Mouse (Mus musculus) kidney, embryonic 15.5 days (tissue): ENCODE data around the gene Zfp991. TPM values are rescaled to one million over a fixed set of nuclear protein-coding genes. Genes with fewer than 3 reads are reported as not detected.
A peak's percentile ranks its signal among the peaks of the same experiment; 100 is the strongest.
"Not testable (repeated sequence)": the region's sequence is repeated elsewhere in the genome, so short reads cannot be mapped to it uniquely, and the experiment has no call there.

Experiments
- ATAC-seq: fragments of 200-750 bp; cut with Nextera tagmentation; replicated peaks from 2 replicates; pipeline ENCODE4 v1.8.0; 2017; ENCODE audit warnings: moderate TSS enrichment; ENCODE audit not compliant: low FRiP score
- H3K27ac ChIP-seq: fragments of 300-500 bp; sonication (generic); 2 replicates; pipeline ENCODE4 v1.5.1; 2015; ENCODE audit warnings: mild to moderate bottlenecking, inconsistent platforms
- H3K27me3 ChIP-seq: fragments of 300-500 bp; sonication (generic); 2 replicates; pipeline ENCODE4 v1.6.1; 2015; ENCODE audit warnings: inconsistent platforms
- H3K36me3 ChIP-seq: fragments of 300-500 bp; sonication (generic); 2 replicates; pipeline ENCODE4 v1.6.1; 2015; ENCODE audit warnings: inconsistent platforms
- H3K4me1 ChIP-seq: fragments of 300-500 bp; sonication (generic); 2 replicates; pipeline ENCODE4 v1.6.1; 2015; ENCODE audit warnings: inconsistent platforms
- H3K4me2 ChIP-seq: fragments of 300-500 bp; sonication (generic); 2 replicates; pipeline ENCODE4 v1.6.1; 2015; ENCODE audit warnings: moderate library complexity, mild to moderate bottlenecking, inconsistent platforms
- H3K4me3 ChIP-seq: fragments of 300-500 bp; sonication (generic); replicated peaks from 2 replicates; pipeline ENCODE4 v1.5.1; 2015; ENCODE audit warnings: mild to moderate bottlenecking, inconsistent platforms
- H3K9ac ChIP-seq: fragments of 300-500 bp; sonication (generic); 2 replicates; pipeline ENCODE4 v1.6.1; 2015; ENCODE audit warnings: mild to moderate bottlenecking, inconsistent platforms
- H3K9me3 ChIP-seq: fragments of 300-500 bp; sonication (generic); replicated peaks from 2 replicates; pipeline ENCODE4 v1.6.1; 2016; ENCODE audit warnings: inconsistent platforms
- WGBS: fragments of 180-500 bp; shearing (Covaris S2); methylation state at CpG from one replicate; pipeline ENCODE4 v1.1.7; 2015; ENCODE audit warnings: mixed read lengths; 5-methylcytosine and 5-hydroxymethylcytosine counted together
- polyA plus RNA-seq: library from polyadenylated mRNA; unstranded; fragments of >200 nt; fragmentation: Nextera tagmentation; extraction: Ambion mirVana; gene quantifications from 2 replicates; pipeline ENCODE4 v1.2.1, GENCODE M21; 2015

Gene Zfp991
- 6.9 and 7.8 TPM in 2 replicates for polyA plus RNA-seq

GRCm38 (mm10) chr4:147131837-147132459, at the start of gene Zfp991:
Gene Zfp991, plus strand, starts transcription at chr4:147132038.
- not testable (repeated sequence) for H3K36me3 ChIP-seq, H3K9me3 ChIP-seq, H3K9ac ChIP-seq, H3K4me1 ChIP-seq, H3K27ac ChIP-seq, ATAC-seq, H3K27me3 ChIP-seq
- H3K4me2 ChIP-seq: peak within 1 kb of the TSS; percentile 30; the same call in 1 of the 2 replicates
- WGBS: 28% methylated on average over 2 of the region's 15 CpGs
- peak within 1 kb of the TSS; percentile 33 for H3K4me3 ChIP-seq

DNA sequence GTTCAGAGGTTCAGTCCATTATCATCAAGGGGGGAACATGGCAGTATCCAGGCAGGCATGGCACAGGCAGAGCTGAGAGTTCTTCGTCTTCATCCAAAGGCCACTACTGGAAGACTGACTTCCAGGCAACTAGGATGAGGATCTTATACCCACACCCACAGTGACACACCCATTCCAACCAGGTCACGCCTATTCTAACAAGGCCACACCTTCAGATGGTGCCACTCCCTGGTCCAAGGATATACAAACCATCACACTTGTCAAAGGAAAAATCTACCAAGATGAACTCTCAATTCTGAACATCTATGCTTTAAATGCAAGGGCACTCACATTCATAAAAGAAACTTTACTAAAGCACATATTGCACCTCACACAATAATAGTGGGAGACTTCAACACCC, 36.2 kb upstream of the Zfp991 start:
- 71% methylated on average over 2 of the region's 2 CpGs for WGBS
- not testable (repeated sequence) for ATAC-seq, H3K27ac ChIP-seq

DNA sequence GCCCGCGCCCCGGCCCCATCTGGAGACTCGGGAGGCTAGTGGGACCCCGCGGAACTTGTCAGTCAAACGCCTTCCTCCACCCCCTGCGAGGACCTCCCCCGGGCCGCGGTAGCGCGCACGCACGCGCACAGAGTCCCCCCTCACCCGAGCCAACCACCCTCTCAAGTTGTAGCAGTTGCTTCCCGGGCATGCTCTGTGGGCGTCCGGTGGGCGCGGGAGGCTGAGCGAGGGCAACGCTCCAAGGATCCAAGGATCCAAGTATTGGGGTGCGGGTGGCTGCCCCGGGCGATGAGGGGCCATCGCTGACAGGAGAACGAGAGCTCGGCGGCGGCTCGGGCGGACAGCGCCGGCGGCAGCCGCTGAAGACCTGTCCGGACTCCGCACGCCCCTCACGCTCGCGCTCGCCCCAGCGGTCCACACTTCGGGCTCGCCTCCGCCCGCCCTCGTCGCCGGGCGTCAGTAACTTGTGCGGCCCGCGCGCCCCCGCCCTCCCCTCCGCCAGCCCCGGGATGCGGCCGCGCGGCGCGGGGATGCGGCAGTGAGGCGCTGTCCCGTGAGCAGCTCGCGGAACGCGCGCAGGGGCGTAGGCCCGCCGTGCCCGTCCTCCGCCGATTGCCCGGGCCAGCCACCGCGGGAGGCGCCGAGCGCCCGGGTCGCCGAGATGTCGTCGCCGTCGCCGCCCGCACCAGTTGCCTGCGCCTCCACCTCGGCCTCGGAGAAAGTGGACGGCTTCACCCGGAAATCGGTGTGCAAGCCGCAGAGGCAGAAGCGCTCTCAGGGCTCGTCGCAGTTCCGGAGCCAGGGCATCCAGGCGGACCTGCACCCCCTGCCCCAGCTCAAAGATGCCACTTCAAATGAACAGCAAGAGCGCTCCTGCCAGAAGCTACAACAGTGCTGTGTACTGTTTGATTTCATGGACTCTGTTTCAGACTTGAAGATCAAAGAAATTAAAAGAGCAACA, 29.9 kb upstream of the Zfp991 start:
- peak overlapping the region; percentile 38 for H3K9ac ChIP-seq
- under 1% methylated on average over 86 of the region's 109 CpGs for WGBS
- peak; percentile 92 for ATAC-seq

More for the DNA sequence above, 36.2 kb upstream of the Zfp991 start:
- H3K36me3 ChIP-seq, H3K4me3 ChIP-seq, H3K27me3 ChIP-seq, H3K9me3 ChIP-seq, H3K9ac ChIP-seq, H3K4me2 ChIP-seq, H3K4me1 ChIP-seq: not testable (repeated sequence)

GRCm38 (mm10) chr4:147103814-147104213, 28.0 kb upstream of the Zfp991 start:
- H3K4me3 ChIP-seq, H3K4me2 ChIP-seq, H3K27me3 ChIP-seq, H3K36me3 ChIP-seq, H3K4me1 ChIP-seq, H3K9ac ChIP-seq, H3K27ac ChIP-seq, ATAC-seq, H3K9me3 ChIP-seq: not testable (repeated sequence)
- WGBS: 61% methylated on average over 4 of the region's 4 CpGs

More for the DNA sequence above, 29.9 kb upstream of the Zfp991 start:
- Histone ChIP-seq H3K4me3 (peak overlapping the region; percentile 48), H3K4me2 (peak overlapping the region; percentile 84)
- not testable (repeated sequence) for H3K27me3 ChIP-seq, H3K36me3 ChIP-seq, H3K4me1 ChIP-seq, H3K27ac ChIP-seq, H3K9me3 ChIP-seq

- H3K36me3 ChIP-seq, H3K4me2 ChIP-seq, H3K4me1 ChIP-seq, H3K9ac ChIP-seq, ATAC-seq, H3K4me3 ChIP-seq, H3K27ac ChIP-seq, H3K27me3 ChIP-seq: not testable (repeated sequence)
- 68% methylated on average over 2 of the region's 3 CpGs for WGBS
- peaks cover 14% of the 10 kb centered on the region for H3K9me3 ChIP-seq
Measured at GRCm38 (mm10) chr4:147117839-147118238, 14.0 kb upstream of the Zfp991 start.

DNA sequence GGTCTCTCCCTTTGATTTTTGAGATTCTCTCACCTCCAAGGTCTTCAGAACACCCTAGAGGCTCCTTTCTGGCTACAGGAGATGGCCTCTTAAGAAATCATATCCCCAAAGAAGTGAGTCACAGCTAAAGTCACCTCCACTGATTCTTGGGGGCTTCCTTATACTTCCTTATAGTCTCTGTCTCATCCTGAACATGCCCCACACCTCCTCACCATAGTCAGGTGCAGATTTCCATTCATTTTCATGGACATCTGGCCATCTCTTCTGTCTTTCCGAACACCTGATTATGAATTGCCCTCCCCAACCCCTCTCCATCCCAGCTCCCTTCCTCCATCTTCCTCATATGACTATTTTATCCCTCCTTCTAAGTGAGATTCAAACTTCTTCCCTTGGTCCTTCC, 9.6 kb upstream of the Zfp991 start:
- H3K9me3 ChIP-seq: peaks cover 13% of the 10 kb centered on the region; the same call in 1 of the 2 replicates
- not testable (repeated sequence) for H3K27ac ChIP-seq, H3K27me3 ChIP-seq, ATAC-seq, H3K36me3 ChIP-seq, H3K9ac ChIP-seq, H3K4me3 ChIP-seq, H3K4me1 ChIP-seq, H3K4me2 ChIP-seq
- WGBS: 78% methylated on average over 1 of the region's 1 CpGs

DNA sequence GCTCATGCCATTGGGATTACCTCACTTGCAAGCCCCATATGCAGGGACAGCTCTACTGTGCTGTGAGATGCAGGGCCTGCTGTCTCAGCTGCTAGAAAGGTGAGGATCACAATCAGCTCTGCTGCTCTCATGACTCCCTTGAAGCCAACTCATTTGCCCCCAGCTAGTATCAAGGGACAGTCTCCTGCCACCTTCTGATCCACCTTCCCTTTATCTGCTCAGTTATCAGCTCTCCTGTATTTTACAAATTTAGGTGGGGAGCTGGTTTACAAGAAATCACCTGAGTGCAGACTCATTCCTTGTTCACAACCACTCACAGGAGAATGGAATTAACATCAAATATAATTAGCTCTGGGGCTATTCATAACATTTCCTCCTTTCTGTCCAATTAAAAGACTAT, 8.0 kb upstream of the Zfp991 start:
- H3K4me1 ChIP-seq, ATAC-seq, H3K27ac ChIP-seq, H3K9ac ChIP-seq, H3K36me3 ChIP-seq, H3K4me2 ChIP-seq, H3K4me3 ChIP-seq, H3K27me3 ChIP-seq: not testable (repeated sequence)
- peaks cover 13% of the 10 kb centered on the region; the same call in 1 of the 2 replicates for H3K9me3 ChIP-seq

GRCm38 (mm10) chr4:147124400-147125306, 7.2 kb upstream of the Zfp991 start:
- Histone ChIP-seq H3K4me3 (peak overlapping the region; percentile 51), H3K4me2 (peak overlapping the region; percentile 78)
- 7% methylated on average over 47 of the region's 48 CpGs for WGBS

DNA sequence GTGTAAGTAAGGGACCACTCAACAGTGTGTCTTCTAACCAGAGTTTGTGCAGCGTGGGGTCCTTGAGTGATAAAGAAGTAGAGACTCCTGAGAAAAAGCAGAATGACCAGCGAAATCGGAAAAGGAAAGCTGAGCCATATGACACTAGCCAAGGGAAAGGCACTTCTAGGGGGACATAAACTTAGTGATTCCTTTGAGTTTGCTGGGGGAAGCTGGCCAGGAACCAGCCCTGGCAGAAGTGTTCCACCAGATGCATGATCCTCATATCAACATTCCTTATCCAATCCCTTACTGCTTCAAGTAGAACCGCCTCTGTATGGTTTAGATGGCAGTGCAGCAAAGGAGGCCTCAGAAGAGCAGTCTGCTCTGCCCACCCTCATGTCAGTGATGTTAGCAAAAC, 6.5 kb upstream of the Zfp991 start:
- ATAC-seq, H3K27me3 ChIP-seq, H3K27ac ChIP-seq, H3K4me1 ChIP-seq, H3K36me3 ChIP-seq: not testable (repeated sequence)
- 18% methylated on average over 4 of the region's 4 CpGs for WGBS
- H3K9ac ChIP-seq: peak overlapping the region; percentile 62; the same call in 1 of the 2 replicates
- peak overlapping the region; percentile 78 for H3K4me2 ChIP-seq
- H3K4me3 ChIP-seq: peak overlapping the region; percentile 51
- H3K9me3 ChIP-seq: peaks cover 13% of the 10 kb centered on the region; the same call in 1 of the 2 replicates

More at GRCm38 (mm10) chr4:147124400-147125306, 7.2 kb upstream of the Zfp991 start:
- not testable (repeated sequence) for H3K27ac ChIP-seq, H3K36me3 ChIP-seq, H3K27me3 ChIP-seq, H3K4me1 ChIP-seq
- peak overlapping the region; percentile 62 for H3K9ac ChIP-seq
- H3K9me3 ChIP-seq: peaks cover 13% of the 10 kb centered on the region; the same call in 1 of the 2 replicates
- peak; percentile 100 for ATAC-seq

GRCm38 (mm10) chr4:147125870-147126269, 6.0 kb upstream of the Zfp991 start:
- whole genome bisulfite sequencing: 85% methylated on average over 4 of the region's 4 CpGs
- H3K4me2 ChIP-seq, ATAC-seq, H3K9ac ChIP-seq, H3K4me3 ChIP-seq, H3K4me1 ChIP-seq, H3K27me3 ChIP-seq, H3K27ac ChIP-seq, H3K36me3 ChIP-seq: not testable (repeated sequence)
- peaks cover 13% of the 10 kb centered on the region; the same call in 1 of the 2 replicates for H3K9me3 ChIP-seq

- not testable (repeated sequence) for H3K4me3 ChIP-seq, H3K9ac ChIP-seq, H3K4me2 ChIP-seq, ATAC-seq, H3K27ac ChIP-seq, H3K36me3 ChIP-seq, H3K4me1 ChIP-seq, H3K27me3 ChIP-seq
- peaks cover 13% of the 10 kb centered on the region; the same call in 1 of the 2 replicates for H3K9me3 ChIP-seq
- 78% methylated on average over 2 of the region's 2 CpGs for WGBS
Measured at GRCm38 (mm10) chr4:147126435-147126834, 5.4 kb upstream of the Zfp991 start.
